Mouse (Mus musculus): ENCODE data around the gene Ptprt.

The Ptprt gene

GRCm38 (mm10) chr2:161695819-161696218, 965.1 kb downstream of the Ptprt start:
- no peak for DNase-seq (ENCODE audit: extremely low spot score)

GRCm38 (mm10) chr2:161668302-161668986, 992.5 kb downstream of the Ptprt start:
- DNase-seq (ENCODE audit: extremely low spot score) = no peak

GRCm38 (mm10) chr2:161661912-161662311, 999.0 kb downstream of the Ptprt start:
- DNase-seq (ENCODE audit: extremely low spot score) = no peak

- DNase-seq (ENCODE audit: extremely low spot score) = peak; percentile 8
These were observed 1000.1 kb downstream of the Ptprt start for GRCm38 (mm10) chr2:161660827-161661226.

- no peak for DNase-seq (ENCODE audit: extremely low spot score)
These were observed 1003.9 kb downstream of the Ptprt start for GRCm38 (mm10) chr2:161657046-161657445.

- no peak for DNase-seq (ENCODE audit: extremely low spot score)
These were observed 1004.3 kb downstream of the Ptprt start for GRCm38 (mm10) chr2:161656632-161657031.

- DNase-seq (ENCODE audit: extremely low spot score) = no peak
These were observed 1020.1 kb downstream of the Ptprt start for GRCm38 (mm10) chr2:161640805-161641204.

DNA sequence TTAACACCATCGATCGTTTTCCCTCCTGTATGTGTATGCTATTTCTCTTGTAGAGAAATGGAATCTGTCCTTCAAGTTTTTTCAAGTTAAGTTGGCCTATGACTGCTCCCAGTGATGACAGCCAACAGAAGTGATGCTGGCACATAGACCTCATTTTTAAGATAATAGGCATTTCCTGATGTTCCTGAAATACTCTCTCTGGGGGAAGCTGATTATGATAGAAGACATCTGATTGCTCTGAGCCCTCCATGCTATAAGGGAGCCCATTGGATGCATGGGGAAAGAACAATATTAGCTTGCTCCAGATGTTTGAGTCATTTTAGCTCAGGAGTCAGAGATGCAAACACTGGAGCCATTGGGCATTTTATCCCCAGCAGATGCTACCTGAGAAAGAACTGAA, 1026.9 kb downstream of the Ptprt start:
- DNase-seq (ENCODE audit: extremely low spot score) = no peak

GRCm38 (mm10) chr2:161625896-161626295, 1035.1 kb downstream of the Ptprt start:
- no peak for DNase-seq (ENCODE audit: extremely low spot score)

GRCm38 (mm10) chr2:161608401-161608800, 1052.5 kb downstream of the Ptprt start:
- no peak for DNase-seq (ENCODE audit: extremely low spot score)

- no peak for DNase-seq (ENCODE audit: extremely low spot score)
These were observed 1053.6 kb downstream of the Ptprt start for GRCm38 (mm10) chr2:161607372-161607771.

DNA sequence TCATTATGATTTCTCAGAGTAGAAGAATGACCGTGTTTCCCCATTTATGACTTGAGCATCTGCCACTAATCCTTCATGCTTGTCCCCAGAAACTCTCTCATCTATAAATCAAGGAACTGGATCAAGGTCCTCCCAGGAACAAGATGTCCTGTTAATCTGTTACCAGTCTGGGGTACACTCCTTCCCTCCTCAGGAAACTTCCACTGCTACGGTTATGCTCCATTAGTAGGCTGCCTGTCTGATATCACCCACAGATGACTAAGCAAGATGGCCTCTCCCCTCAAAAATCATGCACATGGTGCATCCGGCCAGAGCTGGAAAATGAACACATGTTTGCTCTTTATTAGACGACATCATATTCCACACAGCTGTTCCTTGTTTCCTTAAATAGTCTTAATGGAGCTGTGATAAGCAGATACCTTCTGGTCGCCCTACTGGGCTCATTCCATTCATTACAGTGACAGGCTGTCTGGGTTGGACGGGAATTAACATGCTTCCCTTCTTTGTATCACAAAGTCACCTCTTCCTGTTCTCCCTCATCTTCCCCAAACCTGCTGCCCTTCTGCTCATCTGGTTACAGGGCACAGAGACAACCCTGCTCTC, 1060.6 kb downstream of the Ptprt start:
- peak; percentile 2 for DNase-seq (ENCODE audit: extremely low spot score)

GRCm38 (mm10) chr2:161593391-161594152, 1067.4 kb downstream of the Ptprt start:
- no peak for DNase-seq (ENCODE audit: extremely low spot score)

- DNase-seq (ENCODE audit: extremely low spot score) = no peak
These were observed 1086.5 kb downstream of the Ptprt start for GRCm38 (mm10) chr2:161574401-161574800.

DNA sequence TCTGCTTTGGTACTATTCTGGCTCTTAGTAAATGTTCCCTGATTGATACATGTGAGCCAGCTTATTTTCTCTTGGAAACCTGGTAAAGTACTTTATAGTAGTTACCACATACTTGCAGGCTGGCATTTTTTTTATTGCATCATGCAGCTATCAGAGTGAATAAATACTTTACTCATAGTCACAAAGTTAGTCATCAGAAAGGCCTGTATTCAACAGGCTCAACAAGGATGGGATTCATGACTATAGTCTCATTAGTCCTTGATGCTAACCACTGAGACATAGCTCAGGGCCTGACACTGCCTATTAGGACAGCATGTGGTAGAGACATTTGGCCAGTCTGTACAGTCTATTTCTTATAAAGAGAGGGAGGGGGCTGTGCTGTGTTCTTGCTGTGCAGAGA, 1088.7 kb downstream of the Ptprt start:
- no peak for DNase-seq (ENCODE audit: extremely low spot score)

DNA sequence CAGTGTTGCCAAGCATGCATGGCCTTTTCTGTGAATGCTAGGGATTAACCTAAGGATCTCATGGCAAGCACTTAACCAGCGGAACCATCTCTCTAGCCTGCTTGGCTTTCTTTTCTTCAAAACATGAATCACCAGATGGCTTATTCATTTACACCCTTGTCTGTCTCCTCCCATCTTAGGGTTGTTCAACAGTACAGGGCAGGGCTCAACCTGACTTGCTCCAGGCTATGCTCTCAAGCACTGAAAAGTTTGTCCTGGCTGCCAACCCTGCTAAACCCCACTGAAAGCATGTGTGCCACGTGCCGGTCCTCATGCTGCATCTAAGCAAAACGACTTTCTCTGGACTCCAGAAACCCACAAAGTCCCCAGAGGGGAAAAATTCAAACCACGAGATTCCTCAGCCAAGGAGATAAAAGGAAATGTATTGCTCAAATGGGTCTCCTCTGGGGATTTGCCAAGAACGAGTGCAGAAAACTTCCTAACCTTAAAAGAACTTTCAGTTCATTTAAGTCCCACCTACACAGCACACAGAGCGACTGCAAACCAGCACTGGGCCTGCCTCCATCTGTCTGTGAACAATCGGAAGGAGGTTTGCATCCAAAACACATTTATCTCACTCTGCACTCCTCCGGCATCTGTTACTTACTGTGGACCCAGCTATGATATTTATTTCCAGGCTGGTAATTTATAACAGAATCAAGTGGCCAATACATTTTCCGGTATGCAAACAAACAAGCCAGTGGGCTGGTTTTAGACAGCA, 1090.5 kb downstream of the Ptprt start:
- no peak for DNase-seq (ENCODE audit: extremely low spot score)

GRCm38 (mm10) chr2:161561502-161561901, 1099.4 kb downstream of the Ptprt start:
- no peak for DNase-seq (ENCODE audit: extremely low spot score)

DNA sequence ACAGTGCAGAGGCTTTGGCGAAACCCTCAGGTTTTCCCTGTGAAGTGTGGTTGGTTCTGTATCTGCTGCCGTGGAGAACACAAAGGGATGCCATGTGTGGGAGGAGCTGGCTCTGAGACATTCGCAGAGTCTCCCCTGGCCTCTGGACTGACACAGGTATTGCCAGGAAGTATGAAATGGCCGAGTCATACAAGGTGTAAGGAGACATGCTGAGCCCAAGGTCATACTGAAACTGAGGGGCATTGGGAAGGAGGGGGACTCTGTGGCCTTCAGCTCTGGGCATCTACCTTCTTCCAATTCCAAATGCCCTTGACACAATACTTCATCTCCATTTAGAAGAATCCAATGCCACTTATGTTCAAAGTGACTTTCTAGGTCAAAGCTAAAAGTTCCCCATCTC, 1103.1 kb downstream of the Ptprt start:
- no peak for DNase-seq (ENCODE audit: extremely low spot score)

DNA sequence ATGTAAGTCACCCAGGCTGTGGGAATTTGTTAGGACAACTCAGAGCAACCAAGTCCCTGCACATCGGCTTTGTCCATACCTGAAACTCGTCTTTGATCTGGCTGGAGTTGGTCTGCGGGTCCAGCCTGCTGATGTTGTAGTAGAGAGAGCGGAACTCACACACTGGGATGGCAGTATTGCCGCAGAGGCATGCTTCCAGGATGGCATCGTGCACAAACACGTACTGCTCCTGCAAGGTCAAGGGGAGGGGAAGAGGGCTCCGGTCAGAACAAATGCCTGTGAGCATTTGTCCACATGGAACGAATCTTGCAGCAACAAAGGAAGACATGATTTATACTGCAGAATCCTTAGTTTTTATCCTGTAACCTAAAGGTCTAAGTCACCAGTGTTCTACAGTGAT, 1107.3 kb downstream of the Ptprt start:
- no peak for DNase-seq (ENCODE audit: extremely low spot score)

GRCm38 (mm10) chr2:161552011-161552410, 1108.9 kb downstream of the Ptprt start:
- no peak for DNase-seq (ENCODE audit: extremely low spot score)

DNA sequence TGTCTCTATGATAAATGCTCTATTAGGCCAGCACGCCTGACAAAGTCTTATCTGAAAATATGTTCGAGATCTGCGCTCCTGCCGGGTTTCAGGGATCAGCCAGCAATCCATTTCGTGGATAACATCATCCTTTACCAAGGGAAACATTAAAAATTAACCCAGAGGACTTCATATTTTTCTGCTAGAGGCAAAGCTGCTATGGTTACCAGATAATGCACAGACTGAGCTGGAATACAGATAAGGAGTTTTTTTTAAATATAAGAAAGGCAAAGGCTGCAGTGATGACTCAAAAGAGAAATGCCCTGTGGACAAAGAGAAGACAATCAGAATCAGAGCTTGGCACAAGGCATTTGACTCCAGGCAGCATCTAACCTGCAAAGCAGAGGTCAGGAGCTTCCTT, 1111.4 kb downstream of the Ptprt start:
- DNase-seq (ENCODE audit: extremely low spot score) = no peak

DNA sequence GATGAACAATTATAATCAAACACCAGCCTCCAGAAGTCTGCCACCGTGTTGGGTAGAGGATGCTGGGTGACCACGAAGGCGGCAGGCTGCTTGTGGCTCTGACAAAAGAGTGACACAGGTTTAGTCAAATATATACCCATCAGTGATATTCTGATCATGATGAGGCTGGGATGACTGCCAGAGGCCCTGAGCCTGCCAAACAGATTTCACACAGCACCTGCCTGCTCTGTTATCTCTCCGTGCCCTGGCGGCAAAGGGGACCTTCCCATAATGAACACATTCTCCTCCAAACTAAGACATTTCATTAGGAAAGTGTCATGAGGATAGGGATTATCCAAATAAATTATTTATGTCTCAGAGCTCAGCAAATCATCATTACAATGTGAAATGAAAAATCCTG, 1113.6 kb downstream of the Ptprt start:
- no peak for DNase-seq (ENCODE audit: extremely low spot score)

All from embryo, embryonic 9.5 days (tissue).